Mouse (Mus musculus) kidney, adult 2 months (tissue): ENCODE measurements at regions not wholly inside any gene's neighbourhood (a gene's known extent, or its start where the extent isn't known, plus 50 kb on each side); places are given as distances from the start of the nearest gene placed in this dataset.
A peak's percentile ranks its signal among the peaks of the same experiment; 100 is the strongest.
"Not testable (repeated sequence)": the region's sequence is repeated elsewhere in the genome, so short reads cannot be mapped to it uniquely, and the experiment has no call there.

ENCODE experiments used
- DNase-seq: peaks from one replicate; pipeline ENCODE4 v3.0.0; 2021
- H3K27ac ChIP-seq: fragments of 200-500 bp; 2 replicates; pipeline ENCODE4 v1.5.1; 2012; ENCODE audit warnings: low read depth, low read length, control low read depth, inconsistent platforms; ENCODE audit not compliant: insufficient read depth
- H3K27me3 ChIP-seq: fragments of 200-500 bp; replicated peaks from 2 replicates; pipeline ENCODE4 v1.6.1; 2012; ENCODE audit warnings: mild to moderate bottlenecking, moderate library complexity, low read length, inconsistent platforms; ENCODE audit not compliant: control insufficient read depth, insufficient read depth
- H3K36me3 ChIP-seq: fragments of 200-500 bp; 2 replicates; pipeline ENCODE4 v1.6.1; 2012; ENCODE audit warnings: mild to moderate bottlenecking, moderate library complexity, low read length, inconsistent platforms; ENCODE audit not compliant: control insufficient read depth, insufficient read depth
- H3K4me1 ChIP-seq: fragments of 200-500 bp; 2 replicates; pipeline ENCODE4 v1.6.1; 2011; ENCODE audit warnings: low read length; ENCODE audit not compliant: control insufficient read depth, insufficient read depth
- H3K4me3 ChIP-seq: fragments of 200-500 bp; 2 replicates; pipeline ENCODE4 v1.5.1; 2011; ENCODE audit warnings: mild to moderate bottlenecking, low read depth, low read length, control low read depth; ENCODE audit not compliant: insufficient read depth
- CTCF ChIP-seq: fragments of 200-500 bp; conservative IDR thresholded peaks from 2 replicates; pipeline ENCODE4 v1.5.1; 2011; ENCODE audit warnings: low read depth, mild to moderate bottlenecking, control low read depth, low read length, moderate library complexity, mixed read lengths; ENCODE audit not compliant: insufficient read depth, insufficient read length
- POLR2A ChIP-seq: fragments of 200-500 bp; IDR thresholded peaks from one replicate; pipeline ENCODE4 v1.6.1; 2011; ENCODE audit warnings: low read depth, low read length, control low read depth
- WGBS: fragments of 180-500 bp; shearing (Covaris S2); methylation state at CpG from one replicate; pipeline ENCODE4 v1.1.7; 2018; 5-methylcytosine and 5-hydroxymethylcytosine counted together

GRCm38 (mm10) chr13:113454490-113455295 lies 161.7 kb downstream of the BC067074 start:
- no peaks in the 10 kb centered on the region for H3K36me3 ChIP-seq
- H3K27me3 ChIP-seq, result no peaks in the 10 kb centered on the region
- H3K4me3 ChIP-seq, result no peak overlapping the region
- H3K4me1 ChIP-seq, result no peaks in the 10 kb centered on the region
- TF ChIP-seq POLR2A (no peak), CTCF (no peak)
- no peak overlapping the region for H3K27ac ChIP-seq
- no peak for DNase-seq
- WGBS, result 26% methylated on average over 11 of the region's 11 CpGs

- no peak overlapping the region for H3K27ac ChIP-seq
- H3K4me3 ChIP-seq, result no peak overlapping the region
- H3K36me3 ChIP-seq, result no peaks in the 10 kb centered on the region
- 97% methylated on average over 1 of the region's 1 CpGs for WGBS
- no peaks in the 10 kb centered on the region for H3K27me3 ChIP-seq
- DNase-seq, result no peak
- 0 out of 2 replicates have a peak, but pooled peaks cover 4% of the 10 kb centered on the region for H3K4me1 ChIP-seq
- TF ChIP-seq POLR2A (no peak), CTCF (no peak)
These were observed 155.4 kb downstream of the BC067074 start for GRCm38 (mm10) chr13:113448378-113448777.

DNA sequence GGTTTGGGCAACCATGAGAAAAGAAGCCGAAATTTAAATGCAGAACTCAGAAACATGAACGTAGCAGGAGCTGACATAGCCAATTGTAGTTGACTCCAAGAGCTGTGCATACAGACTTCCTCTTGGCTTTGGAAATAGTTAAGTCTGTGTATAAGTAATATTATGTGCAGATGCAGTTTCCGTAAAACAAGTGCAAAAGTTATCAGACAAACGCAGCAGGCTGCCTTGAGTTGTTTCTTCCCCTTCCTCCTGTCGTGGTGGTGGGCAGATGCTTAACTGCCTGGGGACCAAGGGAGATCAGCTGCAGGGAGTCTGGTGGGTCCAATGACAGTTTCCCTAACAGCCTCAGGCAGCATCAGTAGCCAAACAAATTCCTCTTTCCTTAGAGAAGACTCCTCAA lies 153.3 kb downstream of the BC067074 start:
- 70% methylated on average over 5 of the region's 5 CpGs for WGBS
- TF ChIP-seq POLR2A, result no peak
- TF ChIP-seq CTCF, result no peak
- Histone ChIP-seq H3K27ac (no peak overlapping the region), H3K27me3 (no peaks in the 10 kb centered on the region), H3K36me3 (no peaks in the 10 kb centered on the region), H3K4me3 (no peak overlapping the region), H3K4me1 (0 out of 2 replicates have a peak, but pooled peaks cover 4% of the 10 kb centered on the region)
- no peak for DNase-seq

DNA sequence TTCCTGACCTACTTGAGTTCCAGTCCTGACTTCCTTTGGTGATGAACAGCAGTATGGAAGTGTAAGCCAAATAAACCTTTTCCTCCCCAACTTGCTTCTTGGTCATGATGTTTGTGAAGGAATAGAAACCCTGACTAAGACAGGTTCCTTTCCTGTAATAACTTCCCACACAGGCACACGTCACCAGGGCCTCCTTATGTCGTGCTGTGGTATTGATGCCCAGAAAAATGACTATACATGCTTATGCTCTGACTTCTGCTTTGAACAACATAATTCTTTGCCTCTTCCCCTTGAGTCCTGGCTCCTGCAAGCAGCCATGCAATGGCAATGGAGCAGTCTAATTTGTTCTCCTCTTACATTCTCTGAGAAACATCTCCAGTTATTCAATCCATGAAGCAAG lies 151.5 kb downstream of the BC067074 start:
- 90% methylated on average over 2 of the region's 2 CpGs for WGBS

GRCm38 (mm10) chr13:113443078-113443477 lies 150.1 kb downstream of the BC067074 start:
- TF ChIP-seq CTCF, result no peak
- TF ChIP-seq POLR2A, result no peak
- H3K27me3 ChIP-seq, result no peaks in the 10 kb centered on the region
- DNase-seq, result no peak
- WGBS, result 86% methylated on average over 8 of the region's 8 CpGs
- H3K4me3 ChIP-seq, result no peak overlapping the region
- H3K27ac ChIP-seq, result no peak overlapping the region
- 0 out of 2 replicates have a peak, but pooled peaks cover 4% of the 10 kb centered on the region for H3K4me1 ChIP-seq
- H3K36me3 ChIP-seq, result no peaks in the 10 kb centered on the region

More for the DNA sequence above, 151.5 kb downstream of the BC067074 start:
- H3K36me3 ChIP-seq, DNase-seq, H3K27me3 ChIP-seq, H3K27ac ChIP-seq, H3K4me3 ChIP-seq, H3K4me1 ChIP-seq: not testable (repeated sequence)

GRCm38 (mm10) chr13:113442169-113442568 lies 149.2 kb downstream of the BC067074 start:
- Histone ChIP-seq H3K27me3 (no peaks in the 10 kb centered on the region), H3K4me3 (no peak overlapping the region), H3K4me1 (no peaks in the 10 kb centered on the region), H3K27ac (no peak overlapping the region), H3K36me3 (no peaks in the 10 kb centered on the region)
- 46% methylated on average over 9 of the region's 9 CpGs for WGBS
- TF ChIP-seq CTCF (no peak), POLR2A (no peak)
- peak; percentile 24 for DNase-seq

DNA sequence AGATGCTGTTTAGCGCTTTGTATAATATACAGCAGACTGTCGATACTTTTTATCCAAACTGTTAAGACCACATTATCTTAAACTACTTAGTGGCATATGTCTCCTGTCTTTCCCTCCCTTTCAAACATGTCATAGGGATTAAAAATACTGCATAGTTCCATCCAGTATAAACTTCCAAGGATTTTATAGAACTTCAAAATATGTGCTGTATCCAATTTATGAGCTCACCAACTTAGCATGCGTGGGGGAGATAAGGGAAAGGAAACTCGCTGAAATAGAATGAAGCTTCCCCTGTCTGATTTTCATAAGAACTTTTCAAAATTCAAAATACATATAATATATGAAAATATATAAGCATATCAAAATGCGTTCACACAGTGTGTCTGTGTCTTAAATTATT lies 147.2 kb downstream of the BC067074 start:
- H3K36me3 ChIP-seq, result no peaks in the 10 kb centered on the region
- DNase-seq, result no peak
- no peak overlapping the region for H3K4me3 ChIP-seq
- 79% methylated on average over 5 of the region's 5 CpGs for WGBS
- no peak for TF ChIP-seq CTCF
- no peak for TF ChIP-seq POLR2A
- H3K4me1 ChIP-seq, result no peaks in the 10 kb centered on the region
- no peak overlapping the region for H3K27ac ChIP-seq
- H3K27me3 ChIP-seq, result no peaks in the 10 kb centered on the region

- WGBS, result 43% methylated on average over 7 of the region's 7 CpGs
- no peak for DNase-seq
- Histone ChIP-seq H3K27me3 (no peaks in the 10 kb centered on the region), H3K27ac (no peak overlapping the region), H3K36me3 (no peaks in the 10 kb centered on the region), H3K4me1 (no peaks in the 10 kb centered on the region), H3K4me3 (no peak overlapping the region)
- TF ChIP-seq CTCF, result no peak
- no peak for TF ChIP-seq POLR2A
These were observed 146.6 kb downstream of the BC067074 start for GRCm38 (mm10) chr13:113439516-113439915.
